Mouse (Mus musculus) thymus, postnatal 0 days (tissue): Measurements from ENCODE around the gene Gpat3. TPM values are rescaled to one million over a fixed set of nuclear protein-coding genes. Genes with fewer than 3 reads are reported as not detected.

Experiments
- DNase-seq: peaks from one replicate; pipeline ENCODE4 v3.0.0-alpha.2; 2015; ENCODE audit warnings: low spot score
- polyA plus RNA-seq: library from polyadenylated mRNA; unstranded; fragments of >200 nt; fragmentation: Nextera tagmentation; extraction: Ambion mirVana; gene quantifications from 2 replicates; pipeline ENCODE4 v1.2.1, GENCODE M21; 2015

Gpat3 gene
- polyA plus RNA-seq, 1 experiment from 2014 or later, result 3.0 TPM

GRCm38 (mm10) chr5:100860417-100861053 is 15.0 kb downstream of the Gpat3 start:
- no peak for DNase-seq

GRCm38 (mm10) chr5:100861140-100861539 is 15.6 kb downstream of the Gpat3 start:
- no peak for DNase-seq

- no peak for DNase-seq
Measured at GRCm38 (mm10) chr5:100861811-100862210, 16.3 kb downstream of the Gpat3 start.

- no peak for DNase-seq
Measured at GRCm38 (mm10) chr5:100863091-100863490, 17.6 kb downstream of the Gpat3 start.

GRCm38 (mm10) chr5:100864438-100864837 is 18.9 kb downstream of the Gpat3 start:
- no peak for DNase-seq

GRCm38 (mm10) chr5:100866183-100866582 is 20.7 kb downstream of the Gpat3 start:
- DNase-seq, result no peak

GRCm38 (mm10) chr5:100869197-100869895 is 23.8 kb downstream of the Gpat3 start:
- DNase-seq, result no peak

GRCm38 (mm10) chr5:100871987-100872386 is 26.5 kb downstream of the Gpat3 start:
- DNase-seq, result no peak

GRCm38 (mm10) chr5:100874721-100875120 is 29.2 kb downstream of the Gpat3 start:
- DNase-seq, result no peak

- no peak for DNase-seq
Measured at GRCm38 (mm10) chr5:100875180-100875579, 29.7 kb downstream of the Gpat3 start.

- DNase-seq, result no peak
Measured at GRCm38 (mm10) chr5:100877021-100877420, 31.5 kb downstream of the Gpat3 start.

GRCm38 (mm10) chr5:100885216-100885615 is 39.7 kb downstream of the Gpat3 start:
- DNase-seq, result no peak

- no peak for DNase-seq
Measured at GRCm38 (mm10) chr5:100886331-100886988, 40.9 kb downstream of the Gpat3 start.

- DNase-seq, result no peak
Measured at GRCm38 (mm10) chr5:100896199-100896598, 50.7 kb downstream of the Gpat3 start.

- DNase-seq, result no peak
Measured at GRCm38 (mm10) chr5:100899745-100900489, 54.4 kb downstream of the Gpat3 start.

- DNase-seq, result no peak
Measured at GRCm38 (mm10) chr5:100901046-100901445, 55.5 kb downstream of the Gpat3 start.

- DNase-seq, result no peak
Measured at GRCm38 (mm10) chr5:100908478-100908877, 63.0 kb downstream of the Gpat3 start.

- no peak for DNase-seq
Measured at GRCm38 (mm10) chr5:100908901-100909300, 63.4 kb downstream of the Gpat3 start.

GRCm38 (mm10) chr5:100909691-100910090 is 64.2 kb downstream of the Gpat3 start:
- no peak for DNase-seq

GRCm38 (mm10) chr5:100911502-100912097 is 66.1 kb downstream of the Gpat3 start:
- no peak for DNase-seq

- peak; percentile 54 for DNase-seq
Measured at GRCm38 (mm10) chr5:100912366-100912765, 66.9 kb downstream of the Gpat3 start.
